Mouse (Mus musculus) hindbrain, embryonic 14.5 days (tissue): Measurements from ENCODE around the gene Plcb4. TPM values are rescaled to one million over a fixed set of nuclear protein-coding genes. Genes with fewer than 3 reads are reported as not detected.

Experiments
- ATAC-seq: fragments of 200-750 bp; cut with Nextera tagmentation; 2 replicates; pipeline ENCODE4 v1.8.0; 2017; ENCODE audit warnings: moderate number of reproducible peaks, mild to moderate bottlenecking, moderate TSS enrichment, moderate library complexity; ENCODE audit not compliant: low FRiP score
- DNase-seq: peaks from one replicate; pipeline ENCODE4 v3.0.0-alpha.2; 2015; ENCODE audit warnings: low spot score
- H3K27ac ChIP-seq: fragments of 300-500 bp; sonication (generic); 2 replicates; pipeline ENCODE4 v1.5.1; 2014; ENCODE audit warnings: mild to moderate bottlenecking, moderate library complexity
- H3K27me3 ChIP-seq: fragments of 300-500 bp; sonication (generic); 2 replicates; pipeline ENCODE4 v1.6.1; 2014; ENCODE audit warnings: mild to moderate bottlenecking, low read length, mixed read lengths; ENCODE audit not compliant: control insufficient read depth, insufficient read depth
- H3K36me3 ChIP-seq: fragments of 300-500 bp; sonication (generic); replicated peaks from 2 replicates; pipeline ENCODE4 v1.6.1; 2014; ENCODE audit not compliant: control insufficient read depth, insufficient read depth
- H3K4me1 ChIP-seq: fragments of 300-500 bp; sonication (generic); replicated peaks from 2 replicates; pipeline ENCODE4 v1.6.1; 2014; ENCODE audit warnings: antibody characterized with exemption, low read length, mixed read lengths; ENCODE audit not compliant: control insufficient read depth, insufficient read depth
- H3K4me2 ChIP-seq: fragments of 300-500 bp; sonication (generic); replicated peaks from 2 replicates; pipeline ENCODE4 v1.6.1; 2014; ENCODE audit warnings: mild to moderate bottlenecking, moderate library complexity
- H3K4me3 ChIP-seq: fragments of 300-500 bp; sonication (generic); replicated peaks from 2 replicates; pipeline ENCODE4 v1.5.1; 2014; ENCODE audit warnings: mild to moderate bottlenecking, low read length
- H3K9ac ChIP-seq: fragments of 300-500 bp; sonication (generic); 2 replicates; pipeline ENCODE4 v1.6.1; 2014
- H3K9me3 ChIP-seq: fragments of 300-500 bp; sonication (generic); 2 replicates; pipeline ENCODE4 v1.6.1; 2016; ENCODE audit warnings: low read length; ENCODE audit not compliant: control insufficient read depth
- WGBS: fragments of 180-500 bp; shearing (Covaris S2); extraction: QIAGEN DNeasy Blood & Tissue Kit; methylation state at CpG from one replicate; pipeline ENCODE4 v1.1.7; 2014; 5-methylcytosine and 5-hydroxymethylcytosine counted together
- polyA plus RNA-seq: library from polyadenylated mRNA; unstranded; fragments of >200 nt; fragmentation: Nextera tagmentation; extraction: Ambion mirVana; gene quantifications from 2 replicates; pipeline ENCODE4 v1.2.1, GENCODE M21; 2014

Plcb4 gene
- polyA plus RNA-seq, 1 experiment from 2014 or later = 46.2 TPM

GRCm38 (mm10) chr2:135680406-135681134 is 21.8 kb downstream of the Plcb4 start:
- Histone ChIP-seq H3K9ac (no peak overlapping the region), H3K27ac (no peak overlapping the region), H3K27me3 (no peaks in the 10 kb centered on the region), H3K4me3 (no peak overlapping the region), H3K4me1 (0 out of 2 replicates have a peak, but pooled peaks cover 3% of the 10 kb centered on the region), H3K9me3 (no peaks in the 10 kb centered on the region), H3K36me3 (no peaks in the 10 kb centered on the region), H3K4me2 (no peak overlapping the region)
- DNase-seq (no peak), ATAC-seq (no peak)
- WGBS = 88% methylated on average over 5 of the region's 5 CpGs

DNA sequence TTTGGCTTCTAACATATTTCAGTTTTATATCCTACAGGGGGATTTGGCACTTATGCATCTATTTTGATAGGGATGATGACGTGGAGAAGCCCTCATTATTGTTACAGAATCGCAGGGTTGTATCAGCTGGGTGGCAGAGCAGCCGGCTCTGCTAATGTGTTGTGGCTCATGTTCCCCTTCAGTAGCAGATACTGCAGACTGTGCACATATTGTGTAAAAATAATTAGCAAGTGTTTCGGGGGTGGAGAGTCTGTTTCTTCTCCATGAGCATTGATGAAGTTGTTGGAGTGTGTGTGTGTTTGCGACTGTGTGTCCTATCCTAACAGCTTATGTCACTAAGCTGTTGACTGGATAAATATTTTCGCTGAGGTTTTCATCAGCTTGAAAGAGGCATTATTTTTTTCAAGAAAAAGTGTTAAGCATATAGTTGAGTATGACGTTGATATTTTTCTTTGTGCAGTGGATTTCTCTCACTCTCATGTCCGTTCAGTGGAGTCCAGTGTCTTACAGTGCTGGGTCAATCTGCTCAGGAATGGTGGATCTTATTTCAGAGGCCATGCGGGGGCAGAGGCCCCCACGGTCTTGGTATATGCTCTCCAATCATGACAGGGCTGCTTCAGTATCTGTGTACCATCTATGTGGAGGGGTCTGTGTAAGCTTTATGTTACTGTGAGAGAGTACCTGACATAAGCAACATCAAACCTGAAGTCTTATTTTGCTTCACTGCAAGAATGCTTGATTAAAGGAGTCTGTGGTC is 25.1 kb downstream of the Plcb4 start:
- 80% methylated on average over 10 of the region's 10 CpGs for WGBS

DNA sequence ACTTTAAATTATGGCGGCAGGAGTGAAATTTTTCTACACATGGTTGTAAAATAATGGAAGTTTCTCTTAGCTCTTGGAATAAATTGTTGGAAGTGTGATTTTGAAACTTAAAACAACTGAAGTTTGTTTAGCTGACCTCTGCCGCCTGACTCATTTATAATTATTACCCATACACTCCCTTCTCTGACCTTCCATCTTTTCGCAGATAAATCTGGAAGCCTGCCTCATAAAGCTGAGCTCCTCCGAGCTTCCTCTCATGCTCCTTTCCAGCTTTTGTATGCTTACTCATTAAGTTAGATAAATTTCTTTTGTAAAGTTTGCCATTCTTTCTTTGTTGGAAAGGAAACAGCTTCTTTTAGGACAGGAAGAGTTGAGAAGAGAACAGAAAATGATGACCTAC is 27.9 kb downstream of the Plcb4 start:
- H3K27me3 ChIP-seq = no peaks in the 10 kb centered on the region
- H3K36me3 ChIP-seq = no peaks in the 10 kb centered on the region
- H3K4me2 ChIP-seq = no peak overlapping the region
- no peak for ATAC-seq
- H3K9ac ChIP-seq = no peak overlapping the region
- no peak overlapping the region for H3K27ac ChIP-seq
- no peaks in the 10 kb centered on the region for H3K9me3 ChIP-seq
- DNase-seq = no peak
- WGBS = 94% methylated on average over 4 of the region's 4 CpGs
- H3K4me1 ChIP-seq = 0 out of 2 replicates have a peak, but pooled peaks cover 3% of the 10 kb centered on the region
- no peak overlapping the region for H3K4me3 ChIP-seq

More for the DNA sequence above, 25.1 kb downstream of the Plcb4 start:
- H3K4me1 ChIP-seq = 0 out of 2 replicates have a peak, but pooled peaks cover 3% of the 10 kb centered on the region
- H3K4me3 ChIP-seq = no peak overlapping the region
- H3K27ac ChIP-seq = no peak overlapping the region
- H3K9me3 ChIP-seq = no peaks in the 10 kb centered on the region
- H3K4me2 ChIP-seq = no peak overlapping the region
- no peaks in the 10 kb centered on the region for H3K27me3 ChIP-seq
- DNase-seq (no peak), ATAC-seq (no peak)
- H3K36me3 ChIP-seq = no peaks in the 10 kb centered on the region
- H3K9ac ChIP-seq = no peak overlapping the region

DNA sequence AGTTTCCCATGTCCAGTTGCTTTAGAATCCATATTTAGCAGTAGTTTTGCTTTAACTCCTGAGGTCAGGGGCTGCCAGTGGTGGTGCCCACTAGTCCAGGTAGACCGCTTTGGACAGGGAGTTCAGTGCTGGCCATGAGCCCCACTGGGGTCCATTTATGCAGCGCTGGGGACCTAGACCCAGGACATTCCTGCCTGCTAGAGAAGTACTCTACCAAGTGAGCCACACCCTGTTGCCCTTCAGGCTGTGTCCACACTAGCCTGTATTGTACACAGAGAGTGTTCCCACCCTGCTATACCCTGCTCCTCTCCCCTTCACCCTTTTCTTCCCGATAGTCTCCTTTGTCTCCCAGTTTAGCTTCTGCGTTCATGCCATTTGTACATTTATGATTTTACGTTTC is 28.8 kb downstream of the Plcb4 start:
- DNase-seq (no peak), ATAC-seq (no peak)
- Histone ChIP-seq H3K36me3 (no peaks in the 10 kb centered on the region), H3K4me2 (no peak overlapping the region), H3K4me3 (no peak overlapping the region), H3K27me3 (no peaks in the 10 kb centered on the region), H3K27ac (no peak overlapping the region), H3K4me1 (0 out of 2 replicates have a peak, but pooled peaks cover 3% of the 10 kb centered on the region), H3K9ac (no peak overlapping the region), H3K9me3 (no peaks in the 10 kb centered on the region)
- 91% methylated on average over 5 of the region's 5 CpGs for WGBS

GRCm38 (mm10) chr2:135692568-135693488 is 34.0 kb downstream of the Plcb4 start:
- Histone ChIP-seq H3K4me3 (no peak overlapping the region), H3K4me2 (no peak overlapping the region), H3K9me3 (no peaks in the 10 kb centered on the region), H3K27ac (no peak overlapping the region), H3K4me1 (no peaks in the 10 kb centered on the region), H3K9ac (no peak overlapping the region), H3K27me3 (no peaks in the 10 kb centered on the region), H3K36me3 (no peaks in the 10 kb centered on the region)
- DNase-seq = no peak
- 70% methylated on average over 12 of the region's 12 CpGs for WGBS
- peak; percentile 34; the same call in 1 of the 2 replicates for ATAC-seq

- H3K4me3 ChIP-seq = no peak overlapping the region
- no peak for ATAC-seq
- no peak for DNase-seq
- no peaks in the 10 kb centered on the region for H3K27me3 ChIP-seq
- WGBS = 91% methylated on average over 7 of the region's 7 CpGs
- H3K27ac ChIP-seq = no peak overlapping the region
- no peak overlapping the region for H3K9ac ChIP-seq
- H3K9me3 ChIP-seq = no peaks in the 10 kb centered on the region
- H3K4me1 ChIP-seq = no peaks in the 10 kb centered on the region
- no peak overlapping the region for H3K4me2 ChIP-seq
- H3K36me3 ChIP-seq = no peaks in the 10 kb centered on the region
These were observed 42.0 kb downstream of the Plcb4 start for GRCm38 (mm10) chr2:135700686-135701413.

- Histone ChIP-seq H3K36me3 (no peaks in the 10 kb centered on the region), H3K27me3 (no peaks in the 10 kb centered on the region), H3K4me2 (no peak overlapping the region), H3K4me1 (no peaks in the 10 kb centered on the region), H3K4me3 (no peak overlapping the region), H3K9me3 (no peaks in the 10 kb centered on the region), H3K9ac (no peak overlapping the region), H3K27ac (no peak overlapping the region)
- DNase-seq (no peak), ATAC-seq (no peak)
- 91% methylated on average over 5 of the region's 5 CpGs for WGBS
These were observed 45.9 kb downstream of the Plcb4 start for GRCm38 (mm10) chr2:135704673-135705072.

GRCm38 (mm10) chr2:135707305-135707704 is 48.5 kb downstream of the Plcb4 start:
- Histone ChIP-seq H3K9ac (no peak overlapping the region), H3K27ac (no peak overlapping the region), H3K36me3 (no peaks in the 10 kb centered on the region), H3K9me3 (no peaks in the 10 kb centered on the region), H3K4me2 (no peak overlapping the region), H3K4me1 (peaks cover 14% of the 10 kb centered on the region), H3K4me3 (no peak overlapping the region), H3K27me3 (no peaks in the 10 kb centered on the region)
- WGBS = 93% methylated on average over 2 of the region's 2 CpGs
- ATAC-seq (no peak), DNase-seq (no peak)
